Comparison of ENCODE assay signal across 15 mouse cellular contexts in the genomic region with DNA sequence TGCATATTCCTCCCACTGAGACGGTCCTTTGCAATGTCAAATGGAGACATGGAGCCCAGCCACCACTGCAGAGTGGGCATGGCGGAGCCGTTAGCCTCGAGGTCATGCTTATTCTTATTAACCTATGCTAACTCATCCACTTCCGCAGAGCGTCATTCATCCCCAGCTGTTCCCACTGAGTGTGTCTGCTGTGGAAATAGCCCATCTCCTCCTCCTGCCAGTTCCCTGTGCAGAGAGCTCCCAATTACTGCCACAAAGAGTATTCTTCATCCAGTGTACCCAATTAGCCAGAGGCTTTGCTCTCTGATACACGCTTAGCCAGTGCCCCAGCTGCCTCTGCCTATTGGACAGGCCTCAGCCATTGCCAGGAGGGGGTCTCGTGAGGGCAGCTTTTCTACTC.
DNase-seq lines count a peak whose midpoint lies in the region; ATAC-seq lines count a peak whose summit lies in the region.
"Had no signal": no experiment of that assay in that cellular context is flagged by ENCODE, and none has a peak within 500 bp of the region (broad histone marks: within the 10 kb centered on the region; RNA-seq: fewer than 3 reads in every experiment).

No protein-coding gene starts in this region.

- WGBS in embryonic facial prominence, embryonic 11.5 days: 70% methylated on average over 8 of the region's 8 CpGs
- WGBS in embryonic facial prominence, embryonic 10.5 days: 69% methylated on average over 8 of the region's 8 CpGs
- 19% methylated on average over 8 of the region's 8 CpGs for WGBS in forebrain, embryonic 13.5 days
- 35% methylated on average over 8 of the region's 8 CpGs for WGBS in hindbrain, embryonic 15.5 days
- WGBS in heart, embryonic 10.5 days: 79% methylated on average over 8 of the region's 8 CpGs

- H3K9ac ChIP-seq in embryonic facial prominence, embryonic 11.5 days (replicated peaks; ENCODE audit: low read length): no peak overlapping the region
- no peak overlapping the region for H3K9ac ChIP-seq in forebrain, embryonic 13.5 days
- no peak overlapping the region for H3K9ac ChIP-seq in hindbrain, embryonic 15.5 days
- H3K9ac ChIP-seq: liver, embryonic 14.5 days had no signal

- H3K27ac ChIP-seq in embryonic facial prominence, embryonic 11.5 days (replicated peaks; ENCODE audit: low read depth, low read length): no peak overlapping the region
- H3K27ac ChIP-seq in embryonic facial prominence, embryonic 10.5 days (replicated peaks): no peak overlapping the region
- H3K27ac ChIP-seq in forebrain, embryonic 13.5 days: peak overlapping the region; percentile 49; the same call in 1 of the 2 replicates
- H3K27ac ChIP-seq in hindbrain, embryonic 15.5 days (replicated peaks): no peak overlapping the region
- H3K27ac ChIP-seq in heart, embryonic 10.5 days: no peak overlapping the region
- H3K27ac ChIP-seq: limb, embryonic 10.5 days; liver, embryonic 14.5 days had no signal

- H3K36me3 ChIP-seq in embryonic facial prominence, embryonic 11.5 days (replicated peaks; ENCODE audit: control insufficient read depth, insufficient read depth, low read depth, low read length): no peaks in the 10 kb centered on the region
- no peaks in the 10 kb centered on the region for H3K36me3 ChIP-seq in embryonic facial prominence, embryonic 10.5 days (replicated peaks)
- H3K36me3 ChIP-seq in forebrain, embryonic 13.5 days (ENCODE audit: poor library complexity, severe bottlenecking): peaks cover 7% of the 10 kb centered on the region; the same call in 1 of the 2 replicates
- H3K36me3 ChIP-seq in hindbrain, embryonic 15.5 days: peaks cover 30% of the 10 kb centered on the region; the same call in 1 of the 2 replicates
- no peaks in the 10 kb centered on the region for H3K36me3 ChIP-seq in heart, embryonic 10.5 days
- H3K36me3 ChIP-seq: limb, embryonic 10.5 days had no signal

- ATAC-seq in embryonic facial prominence, embryonic 11.5 days (replicated peaks; ENCODE audit: insufficient number of reproducible peaks, low FRiP score, low TSS enrichment, low read depth): peak; percentile 39; the same call in 1 of the 2 replicates
- ATAC-seq in forebrain, embryonic 13.5 days: peak; percentile 88
- ATAC-seq in hindbrain, embryonic 15.5 days (ENCODE audit: low FRiP score, low read depth): peak; percentile 54; the same call in 1 of the 2 replicates
- no peak for ATAC-seq in granulocyte monocyte progenitor cell, adult 5-6 weeks (replicated peaks; ENCODE audit: poor library complexity, severe bottlenecking)
- ATAC-seq: inflammation-experienced regulatory T-cells, adult 6 months had no signal

- no peaks in the 10 kb centered on the region for H3K27me3 ChIP-seq in embryonic facial prominence, embryonic 11.5 days (ENCODE audit: control insufficient read depth, insufficient read depth, low read length)
- 0 out of 2 replicates have a peak, but pooled peaks cover 1% of the 10 kb centered on the region for H3K27me3 ChIP-seq in embryonic facial prominence, embryonic 10.5 days (replicated peaks; ENCODE audit: low read depth, poor library complexity, severe bottlenecking)
- no peaks in the 10 kb centered on the region for H3K27me3 ChIP-seq in forebrain, embryonic 13.5 days
- no peaks in the 10 kb centered on the region for H3K27me3 ChIP-seq in hindbrain, embryonic 15.5 days
- H3K27me3 ChIP-seq in heart, embryonic 10.5 days (ENCODE audit: insufficient read depth, poor library complexity, severe bottlenecking): no peaks in the 10 kb centered on the region

- no peaks in the 10 kb centered on the region for H3K4me1 ChIP-seq in embryonic facial prominence, embryonic 11.5 days (ENCODE audit: control insufficient read depth, insufficient read depth, low read length)
- H3K4me1 ChIP-seq in embryonic facial prominence, embryonic 10.5 days: no peaks in the 10 kb centered on the region
- peaks cover 18% of the 10 kb centered on the region for H3K4me1 ChIP-seq in forebrain, embryonic 13.5 days
- H3K4me1 ChIP-seq in hindbrain, embryonic 15.5 days (replicated peaks): peaks cover 6% of the 10 kb centered on the region; the same call in 1 of the 2 replicates
- no peaks in the 10 kb centered on the region for H3K4me1 ChIP-seq in heart, embryonic 10.5 days
- H3K4me1 ChIP-seq: limb, embryonic 10.5 days had no signal

- peak; percentile 8 for DNase-seq in embryonic facial prominence, embryonic 11.5 days (ENCODE audit: low spot score)
- DNase-seq in embryonic facial prominence, embryonic 10.5 days (ENCODE audit: low spot score): no peak
- peak; percentile 39 for DNase-seq in Muller cell, postnatal 12 days (ENCODE audit: inconsistent ontology term)
- DNase-seq in adrenal gland, postnatal 10 days: no peak
- DNase-seq in heart, embryonic 10.5 days (ENCODE audit: low spot score): no peak
- DNase-seq: adrenal gland, adult 2 months; kidney, postnatal 10 days; lung, postnatal 10 days; right cerebral cortex, postnatal 25 days had no signal

- H3K4me2 ChIP-seq in embryonic facial prominence, embryonic 11.5 days (ENCODE audit: low read depth, low read length): no peak overlapping the region
- no peak overlapping the region for H3K4me2 ChIP-seq in forebrain, embryonic 13.5 days
- H3K4me2 ChIP-seq in hindbrain, embryonic 15.5 days: no peak overlapping the region

- H3K9me3 ChIP-seq in embryonic facial prominence, embryonic 11.5 days (replicated peaks; ENCODE audit: control insufficient read depth, low read length): no peaks in the 10 kb centered on the region
- H3K9me3 ChIP-seq in embryonic facial prominence, embryonic 10.5 days: no peaks in the 10 kb centered on the region
- H3K9me3 ChIP-seq in forebrain, embryonic 13.5 days (replicated peaks): no peaks in the 10 kb centered on the region
- no peaks in the 10 kb centered on the region for H3K9me3 ChIP-seq in hindbrain, embryonic 15.5 days
- no peaks in the 10 kb centered on the region for H3K9me3 ChIP-seq in heart, embryonic 10.5 days
- H3K9me3 ChIP-seq: limb, embryonic 10.5 days had no signal

- no peak overlapping the region for H3K4me3 ChIP-seq in embryonic facial prominence, embryonic 11.5 days (ENCODE audit: low read depth, low read length)
- H3K4me3 ChIP-seq in embryonic facial prominence, embryonic 10.5 days: no peak overlapping the region
- H3K4me3 ChIP-seq in forebrain, embryonic 13.5 days: no peak overlapping the region
- no peak overlapping the region for H3K4me3 ChIP-seq in hindbrain, embryonic 15.5 days
- H3K4me3 ChIP-seq in heart, embryonic 10.5 days: no peak overlapping the region
- H3K4me3 ChIP-seq: limb, embryonic 10.5 days had no signal

Comparison
In these comparisons a context has a peak if more than half of its experiments do, and no peak if none do; other contexts are left out.
1. DNase-seq: peak in embryonic facial prominence, embryonic 11.5 days (single experiment) and Muller cell, postnatal 12 days (single experiment); none in embryonic facial prominence, embryonic 10.5 days (single experiment), adrenal gland, postnatal 10 days (single experiment) and heart, embryonic 10.5 days (single experiment).